Mouse (Mus musculus) hindbrain, embryonic 11.5 days (tissue): Measurements from ENCODE around the gene Slc19a2. TPM values are rescaled to one million over a fixed set of nuclear protein-coding genes. Genes with fewer than 3 reads are reported as not detected.

Experiments used
- ATAC-seq: fragments of 200-750 bp; cut with Nextera tagmentation; 2 replicates; pipeline ENCODE4 v1.8.0; 2017; ENCODE audit warnings: mild to moderate bottlenecking, moderate TSS enrichment, moderate library complexity; ENCODE audit not compliant: low FRiP score
- DNase-seq: peaks from one replicate; pipeline ENCODE4 v3.0.0-alpha.2; 2015; ENCODE audit warnings: low spot score
- H3K27ac ChIP-seq: fragments of 300-500 bp; sonication (generic); 2 replicates; pipeline ENCODE4 v1.5.1; 2014; ENCODE audit warnings: mild to moderate bottlenecking, low read depth, low read length
- H3K27me3 ChIP-seq: fragments of 300-500 bp; sonication (generic); 2 replicates; pipeline ENCODE4 v1.6.1; 2014; ENCODE audit warnings: mild to moderate bottlenecking, low read length, moderate library complexity, mixed read lengths; ENCODE audit not compliant: control insufficient read depth, insufficient read depth
- H3K36me3 ChIP-seq: fragments of 300-500 bp; sonication (generic); 2 replicates; pipeline ENCODE4 v1.6.1; 2014; ENCODE audit warnings: mild to moderate bottlenecking, low read length, moderate library complexity, mixed read lengths; ENCODE audit not compliant: control insufficient read depth, insufficient read depth
- H3K4me1 ChIP-seq: fragments of 300-500 bp; sonication (generic); replicated peaks from 2 replicates; pipeline ENCODE4 v1.6.1; 2014; ENCODE audit warnings: low read length, mixed read lengths; ENCODE audit not compliant: control insufficient read depth, insufficient read depth
- H3K4me2 ChIP-seq: fragments of 300-500 bp; sonication (generic); replicated peaks from 2 replicates; pipeline ENCODE4 v1.6.1; 2014; ENCODE audit warnings: mild to moderate bottlenecking, low read depth, low read length
- H3K4me3 ChIP-seq: fragments of 300-500 bp; sonication (generic); 2 replicates; pipeline ENCODE4 v1.5.1; 2014; ENCODE audit warnings: low read depth, low read length
- H3K9ac ChIP-seq: fragments of 300-500 bp; sonication (generic); 2 replicates; pipeline ENCODE4 v1.6.1; 2014; ENCODE audit warnings: low read depth, low read length
- H3K9me3 ChIP-seq: fragments of 300-500 bp; sonication (generic); 2 replicates; pipeline ENCODE4 v1.6.1; 2016; ENCODE audit warnings: low read length; ENCODE audit not compliant: control insufficient read depth
- WGBS: fragments of 180-500 bp; shearing (Covaris S2); extraction: QIAGEN DNeasy Blood & Tissue Kit; methylation state at CpG from one replicate; pipeline ENCODE4 v1.1.7; 2014; 5-methylcytosine and 5-hydroxymethylcytosine counted together
- polyA plus RNA-seq: library from polyadenylated mRNA; unstranded; fragments of >200 nt; fragmentation: Nextera tagmentation; extraction: Ambion mirVana; gene quantifications from 2 replicates; pipeline ENCODE4 v1.2.1, GENCODE M21; 2014

Slc19a2 gene
- polyA plus RNA-seq, 1 experiment from 2014 or later = 9.2 TPM

DNA sequence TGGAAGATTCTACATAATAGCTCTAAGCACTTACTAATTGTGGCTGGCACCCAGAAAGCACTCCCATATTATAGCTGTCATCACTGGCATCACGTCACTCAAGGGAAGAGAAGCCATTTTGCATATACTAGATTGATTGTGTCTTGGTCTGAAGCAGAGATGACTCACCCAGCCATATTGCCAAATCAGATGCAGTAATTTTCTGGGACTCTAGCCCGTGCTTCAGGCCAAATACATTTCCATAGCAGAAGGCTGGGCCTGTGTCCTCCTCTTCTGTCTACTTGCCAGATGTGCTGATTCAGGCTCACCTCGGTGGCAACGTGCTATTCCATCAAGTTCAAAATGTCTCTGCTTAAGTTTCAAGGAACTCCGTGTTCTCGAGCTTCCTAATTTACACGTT is 12.7 kb downstream of the Slc19a2 start:
- no peaks in the 10 kb centered on the region for H3K27me3 ChIP-seq
- ATAC-seq = no peak
- H3K27ac ChIP-seq = no peak overlapping the region
- no peaks in the 10 kb centered on the region for H3K36me3 ChIP-seq
- H3K4me2 ChIP-seq = no peak overlapping the region
- H3K4me1 ChIP-seq = no peaks in the 10 kb centered on the region
- DNase-seq = no peak
- WGBS = 91% methylated on average over 7 of the region's 7 CpGs
- no peak overlapping the region for H3K9ac ChIP-seq
- no peak overlapping the region for H3K4me3 ChIP-seq
- H3K9me3 ChIP-seq = no peaks in the 10 kb centered on the region

DNA sequence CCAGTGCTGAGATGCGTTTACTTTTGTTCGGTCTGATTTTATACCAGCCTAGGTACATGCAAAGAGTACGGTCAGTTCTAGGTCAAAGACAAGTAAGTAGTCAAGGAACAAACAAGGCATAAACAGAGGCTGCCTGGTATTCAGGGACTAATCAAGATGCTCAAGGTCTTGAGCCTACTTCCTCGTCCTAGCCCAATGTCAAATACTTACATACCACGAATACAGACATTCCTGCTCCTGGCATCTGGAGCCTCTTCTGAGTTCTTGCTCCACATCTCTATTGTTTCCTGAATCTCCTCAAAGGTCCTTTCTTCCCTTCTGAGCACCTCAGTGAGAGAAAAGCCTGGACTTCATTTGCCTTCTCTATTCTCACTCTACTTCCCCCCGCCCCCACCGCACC is 22.1 kb downstream of the Slc19a2 start:
- DNase-seq (no peak), ATAC-seq (no peak)
- no peaks in the 10 kb centered on the region for H3K27me3 ChIP-seq
- WGBS = 86% methylated on average over 7 of the region's 7 CpGs
- no peak overlapping the region for H3K27ac ChIP-seq
- H3K4me2 ChIP-seq = no peak overlapping the region
- H3K36me3 ChIP-seq = no peaks in the 10 kb centered on the region
- H3K9ac ChIP-seq = no peak overlapping the region
- H3K4me1 ChIP-seq = no peaks in the 10 kb centered on the region
- no peak overlapping the region for H3K4me3 ChIP-seq
- no peaks in the 10 kb centered on the region for H3K9me3 ChIP-seq

DNA sequence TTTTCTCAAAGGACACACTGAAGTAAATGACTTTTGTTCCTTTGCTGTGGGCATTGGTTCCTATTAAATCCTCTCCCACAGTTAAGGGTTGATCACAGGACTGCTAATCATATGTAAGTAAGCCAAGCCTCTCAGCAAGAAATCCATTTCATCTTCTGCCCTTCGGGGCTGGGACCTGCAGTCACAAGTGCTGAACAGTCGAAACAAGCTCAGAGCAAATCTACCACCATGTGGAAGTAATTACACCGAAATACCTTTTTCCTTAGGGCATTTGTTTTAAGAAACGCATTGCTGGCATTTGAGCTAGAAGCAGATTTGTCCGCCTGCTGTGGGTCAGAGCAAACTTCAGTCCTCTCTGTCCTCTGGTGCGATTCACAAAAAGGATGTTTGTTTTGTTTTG is 24.8 kb downstream of the Slc19a2 start:
- no peak overlapping the region for H3K4me2 ChIP-seq
- no peak overlapping the region for H3K9ac ChIP-seq
- DNase-seq (peak; percentile 9), ATAC-seq (no peak)
- no peak overlapping the region for H3K4me3 ChIP-seq
- no peaks in the 10 kb centered on the region for H3K27me3 ChIP-seq
- H3K9me3 ChIP-seq = no peaks in the 10 kb centered on the region
- no peak overlapping the region for H3K27ac ChIP-seq
- no peaks in the 10 kb centered on the region for H3K36me3 ChIP-seq
- WGBS = 67% methylated on average over 6 of the region's 6 CpGs
- no peaks in the 10 kb centered on the region for H3K4me1 ChIP-seq

DNA sequence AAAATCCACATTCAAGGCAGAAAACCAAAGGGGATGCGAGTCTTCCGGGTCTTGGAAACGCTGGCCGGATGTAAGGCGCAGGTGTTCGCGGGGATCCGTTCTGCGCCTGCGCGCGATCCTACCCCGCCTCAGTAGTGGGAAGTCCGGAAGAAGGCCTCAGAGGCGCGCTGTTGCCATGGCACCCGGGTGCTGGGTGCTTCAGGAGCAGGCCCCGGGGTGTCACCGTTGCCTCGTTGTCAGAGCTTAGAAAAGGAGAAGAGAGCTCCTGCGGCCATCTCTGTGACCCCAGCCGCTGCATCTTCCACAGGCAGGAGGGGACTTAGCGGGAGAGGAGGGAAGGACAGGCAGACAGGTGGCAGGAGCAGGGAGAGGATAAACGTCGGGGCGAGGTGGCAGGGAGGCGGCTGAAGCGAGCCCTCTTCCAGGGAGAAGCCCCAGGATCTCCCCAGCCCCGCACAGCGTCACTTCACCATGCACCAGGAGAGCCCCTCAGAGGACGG is 26.7 kb downstream of the Slc19a2 start, which contains the start of gene Ccdc181:
TSS of gene Ccdc181 (plus strand) at position 131 of the 500 bp plus-strand sequence.
- H3K9me3 ChIP-seq = no peaks in the 10 kb centered on the region
- H3K4me1 ChIP-seq = no peaks in the 10 kb centered on the region
- peak within 1 kb of the TSS; percentile 51 for H3K27ac ChIP-seq
- H3K4me2 ChIP-seq = peak within 1 kb of the TSS; percentile 65
- no peaks in the 10 kb centered on the region for H3K27me3 ChIP-seq
- peak within 1 kb of the TSS; percentile 57 for H3K4me3 ChIP-seq
- no peaks in the 10 kb centered on the region for H3K36me3 ChIP-seq
- under 1% methylated on average over 31 of the region's 31 CpGs for WGBS
- ATAC-seq (peak; percentile 99), DNase-seq (peak; percentile 96)
- H3K9ac ChIP-seq = peak within 1 kb of the TSS; percentile 71

DNA sequence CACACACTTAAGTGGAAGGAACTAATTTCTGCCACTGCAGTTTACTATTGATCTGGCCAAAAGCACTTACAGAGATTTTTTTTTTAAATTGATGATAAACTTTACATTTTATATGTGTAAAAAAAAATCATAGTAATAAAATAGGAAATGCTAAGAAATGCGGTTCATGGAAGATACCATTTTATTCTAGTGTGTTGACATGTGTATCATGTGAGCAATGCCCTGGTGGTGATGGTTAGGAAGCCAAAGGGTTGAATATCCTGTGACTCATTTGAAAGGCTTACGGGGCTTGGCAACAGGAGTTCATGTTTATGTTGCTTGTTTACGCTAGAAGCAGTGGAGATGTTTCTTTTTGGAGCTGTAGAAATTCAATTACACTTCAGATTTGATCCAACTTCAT is 27.7 kb downstream of the Slc19a2 start:
- Histone ChIP-seq H3K9me3 (no peaks in the 10 kb centered on the region), H3K9ac (no peak overlapping the region), H3K27me3 (no peaks in the 10 kb centered on the region), H3K4me1 (no peaks in the 10 kb centered on the region), H3K36me3 (no peaks in the 10 kb centered on the region), H3K4me2 (no peak overlapping the region), H3K4me3 (no peak overlapping the region), H3K27ac (no peak overlapping the region)
- WGBS = 93% methylated on average over 3 of the region's 3 CpGs
- ATAC-seq (no peak), DNase-seq (no peak)

DNA sequence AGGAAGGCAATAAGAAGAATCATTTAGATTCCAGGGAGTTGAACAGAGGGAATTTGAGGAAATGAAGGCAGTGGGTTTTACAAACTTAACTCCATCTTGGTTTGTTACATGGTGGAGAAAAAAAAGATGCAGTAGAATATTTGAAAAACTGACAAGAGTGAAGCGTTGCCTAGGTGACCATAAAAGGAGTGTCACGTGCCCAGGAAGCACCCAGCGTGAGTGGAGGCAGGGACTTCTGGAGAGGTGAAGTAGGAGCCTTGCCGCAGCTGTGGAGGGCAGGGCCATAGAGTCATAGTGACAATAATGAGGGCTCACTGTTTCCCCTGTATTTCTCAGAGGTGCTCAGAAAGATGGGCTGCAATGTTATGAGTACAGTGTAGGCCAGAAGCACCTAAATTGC is 30.5 kb downstream of the Slc19a2 start:
- H3K36me3 ChIP-seq = no peaks in the 10 kb centered on the region
- no peaks in the 10 kb centered on the region for H3K27me3 ChIP-seq
- 69% methylated on average over 4 of the region's 4 CpGs for WGBS
- H3K27ac ChIP-seq = no peak overlapping the region
- H3K4me3 ChIP-seq = no peak overlapping the region
- ATAC-seq = no peak
- H3K9me3 ChIP-seq = no peaks in the 10 kb centered on the region
- no peak overlapping the region for H3K9ac ChIP-seq
- H3K4me1 ChIP-seq = no peaks in the 10 kb centered on the region
- DNase-seq = no peak
- H3K4me2 ChIP-seq = no peak overlapping the region

DNA sequence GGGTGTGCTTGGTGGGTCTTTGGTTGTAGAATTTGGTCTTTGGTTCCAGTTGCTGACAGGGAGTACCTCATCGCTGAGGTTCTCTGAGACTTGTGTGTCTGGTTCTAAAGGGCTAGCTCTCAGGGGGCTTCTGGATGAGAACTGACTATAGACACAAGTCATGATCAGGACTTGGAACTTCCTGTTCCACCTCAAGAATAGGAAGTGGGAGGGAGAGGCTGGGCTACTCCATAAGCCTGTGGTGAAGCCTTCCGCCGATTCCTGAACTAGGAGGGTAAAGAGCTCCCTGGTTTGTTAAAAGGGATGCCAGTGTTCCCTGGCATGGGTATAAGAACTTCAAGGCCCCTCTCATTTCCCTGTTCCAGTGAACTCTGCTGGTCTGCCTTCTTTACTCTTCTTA is 35.2 kb downstream of the Slc19a2 start:
- no peaks in the 10 kb centered on the region for H3K27me3 ChIP-seq
- WGBS = 97% methylated on average over 3 of the region's 3 CpGs
- no peaks in the 10 kb centered on the region for H3K36me3 ChIP-seq
- no peak overlapping the region for H3K27ac ChIP-seq
- H3K4me3 ChIP-seq = no peak overlapping the region
- no peak overlapping the region for H3K4me2 ChIP-seq
- H3K9ac ChIP-seq = no peak overlapping the region
- H3K4me1 ChIP-seq = no peaks in the 10 kb centered on the region
- no peak for ATAC-seq
- H3K9me3 ChIP-seq = no peaks in the 10 kb centered on the region
- no peak for DNase-seq

DNA sequence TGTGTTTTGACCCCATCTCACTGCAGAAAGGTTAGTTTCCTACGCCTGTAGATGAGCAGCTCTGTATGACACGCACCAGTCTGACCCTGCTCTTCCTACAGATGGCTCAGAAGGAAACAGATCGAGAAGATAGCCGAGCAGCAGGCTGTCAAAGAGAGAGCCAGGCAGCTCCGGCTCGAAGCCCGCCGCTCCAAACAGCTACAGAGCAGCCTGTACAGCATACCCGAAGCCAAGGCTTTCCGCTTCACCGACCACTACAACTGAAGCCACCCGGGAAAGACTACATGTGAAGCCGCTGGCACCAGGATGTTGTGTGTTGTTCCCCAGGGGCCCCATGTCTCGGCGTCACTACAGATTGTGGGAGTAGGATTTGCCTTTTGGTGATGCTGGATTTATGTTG is 38.6 kb downstream of the Slc19a2 start:
- Histone ChIP-seq H3K4me2 (no peak overlapping the region), H3K4me3 (no peak overlapping the region), H3K9ac (no peak overlapping the region), H3K9me3 (no peaks in the 10 kb centered on the region), H3K36me3 (no peaks in the 10 kb centered on the region), H3K27me3 (no peaks in the 10 kb centered on the region), H3K4me1 (no peaks in the 10 kb centered on the region), H3K27ac (no peak overlapping the region)
- 67% methylated on average over 15 of the region's 15 CpGs for whole genome bisulfite sequencing
- DNase-seq (no peak), ATAC-seq (no peak)

DNA sequence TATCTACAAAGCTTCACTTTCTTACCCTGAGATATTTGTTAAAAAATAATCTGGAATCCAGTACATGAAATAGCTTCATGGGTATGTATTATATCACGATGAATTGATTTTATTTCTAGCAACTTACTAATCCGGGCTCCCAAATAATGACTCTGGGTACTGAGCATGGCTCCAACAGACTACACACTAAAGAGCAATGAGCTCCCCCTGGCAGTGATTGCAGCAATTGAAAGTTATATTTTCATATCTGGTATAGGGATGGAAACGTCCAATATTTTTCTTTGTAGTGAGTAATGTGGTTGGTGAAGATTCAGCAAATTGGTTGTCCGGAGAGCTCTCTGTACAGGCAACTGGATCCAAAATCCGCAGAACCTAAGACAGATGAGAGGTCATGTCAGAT is 43.2 kb downstream of the Slc19a2 start:
- Histone ChIP-seq H3K4me2 (no peak overlapping the region), H3K9ac (no peak overlapping the region), H3K4me3 (no peak overlapping the region), H3K27me3 (no peaks in the 10 kb centered on the region), H3K36me3 (peaks cover 3% of the 10 kb centered on the region; the same call in 1 of the 2 replicates), H3K27ac (no peak overlapping the region), H3K4me1 (no peaks in the 10 kb centered on the region), H3K9me3 (no peaks in the 10 kb centered on the region)
- DNase-seq (no peak), ATAC-seq (no peak)
- WGBS = 94% methylated on average over 5 of the region's 5 CpGs
